Mouse (Mus musculus) megakaryocyte, embryonic 14.5 days (primary cell): ENCODE results near the gene Prkce. TPM values are rescaled to one million over a fixed set of nuclear protein-coding genes. Genes with fewer than 3 reads are reported as not detected.

Experiments
- H3K27me3 ChIP-seq: replicated peaks from 2 replicates; pipeline ENCODE3; 2012; ENCODE audit warnings: inconsistent platforms
- H3K36me3 ChIP-seq: replicated peaks from 2 replicates; pipeline ENCODE3; 2012; ENCODE audit warnings: low read length, inconsistent platforms, mixed read lengths
- H3K4me1 ChIP-seq: 2 replicates; pipeline ENCODE4 v1.6.1; 2012; ENCODE audit warnings: inconsistent platforms
- H3K4me3 ChIP-seq: replicated peaks from 2 replicates; pipeline ENCODE3; 2012; ENCODE audit warnings: moderate library complexity, mild to moderate bottlenecking, inconsistent platforms
- H3K9me3 ChIP-seq: 2 replicates; pipeline ENCODE4 v1.6.1; 2012; ENCODE audit warnings: inconsistent platforms
- FLI1 ChIP-seq: IDR thresholded peaks from 2 replicates; pipeline ENCODE4 v1.6.1; 2012; ENCODE audit warnings: low read length, inconsistent platforms, mixed read lengths
- GATA1 ChIP-seq: IDR thresholded peaks from 3 replicates; pipeline ENCODE4 v1.6.1; 2012; ENCODE audit warnings: mixed read lengths, low read length, inconsistent platforms, borderline replicate concordance
- polyA plus RNA-seq: library from polyadenylated mRNA; stranded (reverse); fragments of >175 nt; gene quantifications from 2 replicates; pipeline ENCODE4 v1.2.3, GENCODE M21; 2012; ENCODE audit warnings: low replicate concordance; ENCODE audit not compliant: insufficient read depth

Prkce gene
- polyA plus RNA-seq, 1 experiment = 7.3 TPM

DNA sequence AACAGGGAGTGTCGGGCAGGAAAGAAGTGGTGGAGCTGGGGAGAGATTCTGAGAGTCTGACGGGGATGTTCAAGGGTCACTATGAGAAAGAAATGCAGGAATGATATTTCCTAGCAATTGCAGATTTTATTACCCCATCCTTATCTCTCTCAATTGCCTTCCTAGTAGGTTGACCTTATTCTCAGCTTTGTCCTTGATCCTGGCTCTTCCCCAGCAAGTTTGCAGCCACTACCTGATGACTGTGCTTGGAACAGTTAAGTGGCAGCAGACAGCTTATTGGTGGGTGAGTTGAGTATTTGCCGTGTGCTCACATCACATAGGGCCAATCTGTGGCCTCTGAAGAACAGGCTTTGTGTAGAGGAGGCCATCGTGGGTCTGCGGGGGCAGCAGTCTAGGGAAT lies 117.5 kb downstream of the Prkce start:
- TF ChIP-seq FLI1 (no peak), GATA1 (no peak)
- Histone ChIP-seq H3K4me3 (no peak overlapping the region), H3K9me3 (no peaks in the 10 kb centered on the region), H3K4me1 (peaks cover 55% of the 10 kb centered on the region), H3K36me3 (peaks cover 8% of the 10 kb centered on the region), H3K27me3 (peaks cover 19% of the 10 kb centered on the region)

DNA sequence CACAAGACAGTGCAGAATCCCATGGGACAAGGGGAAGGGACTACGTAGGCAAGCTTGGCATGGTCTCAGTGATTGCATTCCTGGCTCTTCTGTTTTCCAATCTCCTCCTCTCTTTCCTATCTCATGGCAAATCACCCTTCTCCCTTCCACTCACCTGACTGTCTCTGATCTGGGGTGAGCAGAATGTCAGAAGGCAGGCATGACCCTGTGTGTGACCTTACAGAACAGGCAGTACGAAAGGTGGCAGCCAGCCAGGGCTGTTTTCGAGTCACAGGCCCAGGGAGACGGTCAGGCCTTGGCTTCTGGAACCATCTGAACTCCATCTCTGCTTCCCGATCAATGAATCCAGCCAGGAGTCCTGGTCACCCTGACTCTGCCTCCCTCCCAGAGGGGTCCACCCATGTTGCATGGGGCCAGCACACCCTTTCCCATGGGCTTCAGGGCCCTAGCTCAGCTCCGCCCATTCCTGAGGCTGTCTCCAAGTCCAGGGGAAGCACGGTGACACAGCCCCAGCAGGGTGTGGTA lies 119.2 kb downstream of the Prkce start:
- Histone ChIP-seq H3K4me1 (peaks cover 47% of the 10 kb centered on the region), H3K27me3 (peaks cover 17% of the 10 kb centered on the region), H3K4me3 (no peak overlapping the region), H3K9me3 (no peaks in the 10 kb centered on the region), H3K36me3 (peaks cover 8% of the 10 kb centered on the region)
- TF ChIP-seq GATA1 (no peak), FLI1 (no peak)

DNA sequence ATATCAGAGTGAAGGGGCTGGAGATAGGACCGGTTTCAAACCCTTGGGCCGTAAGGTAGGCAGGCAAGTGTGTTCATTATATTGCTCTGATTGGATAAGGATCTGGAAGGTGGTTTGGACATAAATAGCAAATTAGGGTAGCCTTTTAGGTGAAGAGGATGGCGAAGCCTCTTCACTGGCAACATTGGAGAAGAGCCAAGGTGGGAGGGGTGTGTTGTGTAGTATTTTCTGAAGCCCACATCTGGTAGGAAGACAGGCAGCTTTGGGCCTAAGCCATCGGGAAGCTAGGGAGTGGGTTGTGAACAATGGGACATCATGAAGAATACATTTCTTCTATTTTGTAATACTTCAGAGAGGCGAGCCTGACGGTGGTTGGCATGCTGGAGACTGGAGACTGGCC lies 125.1 kb downstream of the Prkce start:
- no peak for TF ChIP-seq FLI1
- TF ChIP-seq GATA1 = no peak
- H3K27me3 ChIP-seq = peaks cover 10% of the 10 kb centered on the region
- H3K9me3 ChIP-seq = no peaks in the 10 kb centered on the region
- H3K4me3 ChIP-seq = peak overlapping the region; percentile 89
- peaks cover 39% of the 10 kb centered on the region for H3K4me1 ChIP-seq
- H3K36me3 ChIP-seq = peaks cover 6% of the 10 kb centered on the region

DNA sequence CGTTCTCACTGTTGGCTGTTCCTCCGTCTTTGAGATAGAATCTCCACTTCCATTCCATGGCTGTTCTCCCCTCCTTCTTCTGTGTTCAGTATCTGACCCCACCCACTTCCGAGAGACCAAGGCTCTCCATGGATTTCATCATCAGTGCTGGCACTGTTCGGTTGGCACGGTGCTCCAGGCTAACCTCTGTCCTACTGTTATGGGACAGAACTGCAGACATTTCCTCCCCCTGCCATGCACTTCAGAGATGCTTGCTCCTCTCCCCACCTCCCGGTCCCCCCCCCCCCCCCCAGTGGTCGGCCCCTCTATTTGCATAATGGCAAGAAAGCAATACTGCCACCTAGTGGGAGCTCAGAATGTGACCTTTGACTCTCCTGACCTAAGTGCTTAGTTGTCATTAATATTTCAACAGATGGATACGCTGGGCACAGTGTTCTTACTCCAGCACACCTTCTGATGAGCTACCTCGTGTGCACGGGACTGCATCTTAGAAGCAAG lies 125.7 kb downstream of the Prkce start:
- TF ChIP-seq FLI1 (no peak), GATA1 (no peak)
- peaks cover 3% of the 10 kb centered on the region for H3K36me3 ChIP-seq
- peak overlapping the region; percentile 89 for H3K4me3 ChIP-seq
- peaks cover 35% of the 10 kb centered on the region for H3K4me1 ChIP-seq
- H3K27me3 ChIP-seq = peaks cover 13% of the 10 kb centered on the region
- no peaks in the 10 kb centered on the region for H3K9me3 ChIP-seq

DNA sequence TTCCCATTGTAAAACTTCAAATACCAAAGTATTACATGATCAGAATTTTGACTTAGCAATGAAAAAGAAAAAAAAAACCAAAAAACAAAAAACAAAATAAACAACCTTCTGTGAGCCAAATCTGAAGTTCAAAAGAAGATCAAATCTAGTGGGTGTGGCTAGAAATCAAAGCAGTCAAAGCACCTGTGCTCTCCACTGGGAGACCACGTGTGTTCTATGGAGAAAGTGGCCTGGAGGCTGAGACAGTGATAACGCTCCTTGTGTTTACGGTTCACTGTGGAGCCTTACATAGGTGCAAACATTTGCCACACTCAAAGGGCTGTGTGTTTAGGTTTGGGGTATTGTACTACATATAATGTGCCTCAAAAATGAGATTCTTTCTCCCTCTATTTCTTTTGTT lies 132.0 kb downstream of the Prkce start:
- no peaks in the 10 kb centered on the region for H3K9me3 ChIP-seq
- peaks cover 55% of the 10 kb centered on the region for H3K4me1 ChIP-seq
- H3K36me3 ChIP-seq = no peaks in the 10 kb centered on the region
- no peak for TF ChIP-seq FLI1
- no peak for TF ChIP-seq GATA1
- peaks cover 63% of the 10 kb centered on the region for H3K27me3 ChIP-seq
- no peak overlapping the region for H3K4me3 ChIP-seq

DNA sequence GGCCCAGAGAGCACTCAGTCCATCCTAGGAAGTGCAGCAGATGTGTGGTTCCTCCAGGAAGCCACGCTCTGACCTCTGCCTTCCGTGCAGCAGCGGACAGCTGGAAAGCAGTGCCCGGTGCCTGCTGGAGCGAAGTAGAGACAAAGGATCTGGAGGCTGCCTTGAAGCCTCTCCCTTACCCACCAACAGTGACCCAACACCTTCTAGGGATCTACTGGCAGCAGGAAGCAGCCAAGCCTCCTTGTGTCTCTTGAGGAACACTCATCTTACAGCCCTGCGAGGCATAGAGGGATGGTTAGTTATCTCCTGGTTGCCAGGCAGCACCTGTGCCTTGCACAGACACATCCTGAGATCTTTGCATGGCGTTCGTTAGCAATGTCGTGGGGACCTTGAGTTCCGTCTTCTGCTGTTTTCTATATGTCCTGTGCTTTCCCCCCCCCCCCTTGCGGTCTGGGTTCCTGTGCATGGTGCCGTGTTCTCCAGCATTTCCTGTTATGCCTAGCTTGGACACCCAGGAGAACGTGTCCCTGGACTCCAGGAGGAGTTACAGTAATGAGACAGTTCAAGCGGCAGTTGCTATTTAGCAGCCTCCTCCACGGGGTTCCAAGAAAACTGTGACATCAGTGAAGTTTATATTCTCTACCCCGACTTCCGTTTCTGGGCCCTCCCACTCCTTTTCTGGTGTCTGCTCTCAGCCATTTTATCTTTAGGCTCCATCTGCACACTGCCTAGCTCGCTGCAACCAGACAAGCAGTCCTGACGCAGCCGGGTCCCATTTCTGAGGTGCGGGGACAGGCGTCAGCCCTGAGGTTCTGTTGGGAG lies 133.4 kb downstream of the Prkce start:
- Histone ChIP-seq H3K9me3 (no peaks in the 10 kb centered on the region), H3K27me3 (peaks cover 70% of the 10 kb centered on the region), H3K4me3 (peak overlapping the region; percentile 86), H3K4me1 (peaks cover 55% of the 10 kb centered on the region), H3K36me3 (no peaks in the 10 kb centered on the region)
- TF ChIP-seq FLI1 = no peak
- TF ChIP-seq GATA1 = no peak

DNA sequence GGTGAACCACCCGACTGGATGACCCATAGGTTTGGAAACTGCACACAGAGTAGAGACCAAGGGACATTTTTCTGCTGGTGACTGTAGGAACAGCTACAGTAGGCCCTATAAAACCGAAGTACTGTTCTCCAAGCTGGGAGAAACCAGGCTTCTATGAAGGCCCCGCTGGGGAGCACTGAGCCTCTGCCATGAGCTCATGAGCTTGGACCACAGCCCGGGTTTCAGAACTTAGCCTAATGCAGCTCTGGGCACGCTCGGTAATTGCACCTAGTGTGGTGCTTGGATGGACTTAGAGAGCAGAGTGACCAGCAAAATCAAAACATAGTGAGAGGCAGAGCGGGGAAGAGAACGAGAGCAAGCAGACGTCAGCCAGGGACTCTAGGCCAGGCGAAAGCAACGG lies 134.7 kb downstream of the Prkce start:
- no peak overlapping the region for H3K4me3 ChIP-seq
- TF ChIP-seq GATA1 (no peak), FLI1 (no peak)
- peaks cover 67% of the 10 kb centered on the region for H3K4me1 ChIP-seq
- H3K9me3 ChIP-seq = no peaks in the 10 kb centered on the region
- H3K36me3 ChIP-seq = no peaks in the 10 kb centered on the region
- H3K27me3 ChIP-seq = peaks cover 75% of the 10 kb centered on the region

DNA sequence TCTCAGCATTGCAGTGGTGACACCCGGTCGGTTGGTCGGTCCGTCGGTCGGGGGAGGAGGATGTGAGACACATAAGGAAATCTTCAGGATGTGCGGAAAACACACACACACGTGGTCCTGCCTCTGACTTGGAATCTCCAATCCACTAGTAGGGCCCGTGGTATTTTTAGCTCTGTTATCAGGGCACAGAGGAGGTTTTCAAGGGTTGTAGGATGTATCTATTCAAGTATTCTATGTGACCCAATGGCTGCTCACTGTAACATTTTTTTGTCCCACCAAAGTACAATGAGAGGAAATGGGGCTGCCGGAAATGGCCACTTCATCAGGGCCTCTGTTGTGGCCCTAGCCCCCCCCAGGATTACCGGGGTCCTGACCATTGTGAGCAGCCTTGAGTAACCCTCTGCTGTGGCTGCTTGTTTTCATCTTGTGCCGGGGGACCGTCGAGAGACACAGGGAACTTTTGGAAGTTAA lies 135.3 kb downstream of the Prkce start:
- TF ChIP-seq FLI1 (no peak), GATA1 (no peak)
- H3K4me3 ChIP-seq = no peak overlapping the region
- no peaks in the 10 kb centered on the region for H3K36me3 ChIP-seq
- H3K27me3 ChIP-seq = peaks cover 74% of the 10 kb centered on the region
- peaks cover 67% of the 10 kb centered on the region for H3K4me1 ChIP-seq
- no peaks in the 10 kb centered on the region for H3K9me3 ChIP-seq

DNA sequence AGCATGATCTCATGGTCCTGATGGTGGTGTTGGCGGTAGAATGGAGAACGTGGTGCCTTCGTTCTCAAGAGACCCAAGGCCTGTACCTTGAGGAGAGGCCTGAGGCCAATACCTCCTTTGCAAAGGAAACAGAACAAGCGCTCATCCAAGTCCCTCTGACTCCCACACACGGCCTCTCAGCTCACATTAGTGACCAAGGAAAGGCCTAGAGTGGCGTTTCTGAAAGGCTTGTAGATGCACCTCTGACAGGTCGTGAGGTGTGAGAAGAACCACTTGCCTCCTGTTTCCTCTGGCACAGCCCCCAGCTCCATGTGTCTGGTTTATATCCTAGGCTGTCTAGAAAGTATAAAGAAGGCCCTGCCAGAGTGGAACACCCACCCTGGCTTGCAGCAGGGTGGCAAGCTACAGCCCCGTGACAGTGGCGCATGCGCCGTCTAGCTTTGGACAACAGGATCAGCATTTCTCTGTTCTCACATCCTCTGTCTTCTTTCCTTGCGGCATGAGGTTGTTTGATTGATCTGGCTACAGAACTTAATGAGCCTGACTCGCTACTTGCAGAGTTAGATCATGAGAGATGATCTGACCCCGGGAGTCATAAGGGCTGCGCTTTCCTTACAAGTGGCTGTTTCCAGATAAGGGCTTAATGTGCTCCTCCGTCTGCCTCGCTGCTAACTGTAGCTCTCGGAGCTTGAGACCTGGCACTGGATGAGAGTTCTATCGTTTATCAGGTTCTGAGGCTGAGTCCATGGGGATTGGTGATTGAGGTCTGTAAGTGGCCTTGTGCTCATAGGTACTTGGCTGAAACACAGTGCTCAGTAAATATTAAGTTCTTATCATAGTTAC lies 136.0 kb downstream of the Prkce start:
- TF ChIP-seq GATA1 (no peak), FLI1 (no peak)
- Histone ChIP-seq H3K36me3 (no peaks in the 10 kb centered on the region), H3K9me3 (no peaks in the 10 kb centered on the region), H3K4me3 (no peak overlapping the region), H3K27me3 (peaks cover 67% of the 10 kb centered on the region), H3K4me1 (peaks cover 67% of the 10 kb centered on the region)
